Mouse (Mus musculus): ENCODE data around the gene Znhit2. TPM values are rescaled to one million over a fixed set of nuclear protein-coding genes. Genes with fewer than 3 reads are reported as not detected.

Znhit2 gene
- polyA plus RNA-seq (2012; rRNA removed): 31.1 and 33.9 TPM in 2 replicates

DNA sequence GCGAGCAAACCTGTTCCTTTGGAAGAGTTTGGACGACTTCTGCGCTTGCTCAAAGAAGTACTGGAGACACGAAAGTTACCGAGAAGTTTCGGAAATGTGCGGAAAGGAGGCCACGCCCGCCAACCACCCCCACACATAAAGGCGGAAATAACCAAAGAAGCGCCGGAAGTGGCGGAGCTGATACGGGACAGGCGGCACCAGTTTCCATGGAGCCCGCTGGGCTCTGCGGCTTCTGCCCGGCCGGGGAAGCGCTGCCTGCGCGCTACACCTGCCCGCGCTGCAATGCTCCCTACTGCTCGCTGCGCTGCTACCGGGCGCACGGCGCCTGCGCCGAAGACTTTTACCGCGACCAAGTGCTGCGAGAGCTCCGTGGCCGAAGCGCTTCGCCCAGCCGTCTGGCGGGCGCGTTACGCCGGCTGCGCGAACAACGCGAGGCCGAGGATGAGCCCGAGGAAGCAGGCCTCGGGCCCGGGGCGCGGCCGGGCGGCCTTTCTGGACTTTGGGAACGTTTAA lies at the start of gene Znhit2:
TSS of gene Znhit2 (plus strand) at position 172 of the 513 bp plus-strand sequence.

DNA sequence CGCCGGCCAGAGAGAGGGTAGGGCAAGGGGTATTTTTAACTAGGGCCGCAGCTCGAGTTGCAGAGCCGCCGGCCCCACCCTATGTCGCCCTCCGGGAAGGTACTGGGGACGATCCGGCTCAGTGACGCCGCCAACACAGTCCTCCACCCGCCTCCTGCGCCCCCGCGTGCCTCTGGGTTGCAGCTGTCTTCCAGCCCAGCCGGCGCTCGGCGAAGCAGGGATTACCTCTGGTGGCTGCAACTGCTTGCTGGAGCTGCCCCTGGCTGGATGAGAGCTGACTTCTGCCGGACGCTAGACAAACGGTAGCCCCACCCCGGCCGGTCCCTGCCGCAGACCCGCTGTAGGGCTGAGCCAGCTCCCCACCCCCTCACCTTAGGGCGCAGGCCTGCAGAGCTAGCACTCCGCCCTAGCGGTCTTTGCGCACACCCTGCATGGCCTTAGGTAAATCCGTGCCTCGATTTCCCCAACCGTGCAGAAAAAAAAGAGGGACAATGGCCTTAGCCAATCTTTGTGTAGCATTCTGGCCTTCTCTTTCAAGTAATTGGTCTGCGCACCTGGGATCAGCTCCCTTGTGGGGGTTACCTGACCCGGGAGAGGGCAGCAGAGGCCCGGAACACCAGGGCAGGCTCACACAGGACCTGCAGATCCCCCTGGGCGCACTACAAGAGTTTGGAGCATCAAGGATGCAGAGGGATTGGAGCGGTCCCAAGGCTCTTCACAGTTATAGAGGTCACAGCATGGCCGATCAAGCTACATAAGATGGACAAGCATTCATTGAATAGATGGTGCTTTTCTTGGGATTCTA lies 45.3 kb upstream of the Znhit2 start, which contains the start of gene Capn1:
TSS of gene Capn1 (minus strand) at position 387 of the 805 bp plus-strand sequence.

DNA sequence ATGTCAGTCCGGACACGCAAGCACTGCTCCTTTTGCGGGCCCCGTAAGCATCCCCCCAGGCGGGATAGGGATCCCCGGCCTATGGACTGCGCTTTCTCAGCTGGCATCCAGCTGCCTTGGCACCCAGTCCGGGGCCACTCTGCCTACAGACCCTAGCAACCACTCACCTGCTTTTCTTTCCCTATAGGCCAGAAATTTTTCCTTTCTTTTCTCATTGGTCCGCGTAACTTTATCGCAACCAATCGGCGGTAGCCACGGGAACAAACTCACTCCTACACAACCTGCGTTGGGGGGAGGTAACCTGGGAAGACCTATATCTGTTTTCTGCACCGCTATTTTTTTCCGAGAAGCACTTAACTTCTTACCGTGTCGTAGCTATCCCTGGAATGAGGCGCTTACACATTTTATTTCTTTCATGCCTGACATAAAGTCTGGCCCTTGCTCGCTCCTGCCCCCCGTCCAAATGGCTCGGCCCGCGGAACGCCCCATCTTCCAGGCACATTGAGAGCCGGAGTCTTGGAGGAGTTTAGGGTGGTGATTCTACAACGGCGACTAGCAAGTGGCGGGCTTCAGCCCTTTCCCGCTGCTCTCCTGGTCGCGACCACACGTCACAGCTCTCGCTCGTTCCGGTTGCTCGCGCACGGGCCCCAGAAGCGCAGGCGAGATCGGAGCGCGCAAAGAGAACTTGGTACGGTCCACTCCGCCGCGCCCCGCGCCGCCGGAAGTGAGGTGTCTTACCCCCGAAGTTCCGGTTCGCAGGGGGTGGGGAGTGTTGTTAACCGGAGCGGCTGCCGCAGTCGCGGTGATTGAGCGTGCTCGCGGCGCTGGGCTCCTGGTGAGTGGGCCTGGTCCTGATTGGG lies 14.5 kb upstream of the Znhit2 start, which contains the start of gene Syvn1:
TSS of gene Syvn1 (plus strand) at position 283 of the 860 bp plus-strand sequence.

DNA sequence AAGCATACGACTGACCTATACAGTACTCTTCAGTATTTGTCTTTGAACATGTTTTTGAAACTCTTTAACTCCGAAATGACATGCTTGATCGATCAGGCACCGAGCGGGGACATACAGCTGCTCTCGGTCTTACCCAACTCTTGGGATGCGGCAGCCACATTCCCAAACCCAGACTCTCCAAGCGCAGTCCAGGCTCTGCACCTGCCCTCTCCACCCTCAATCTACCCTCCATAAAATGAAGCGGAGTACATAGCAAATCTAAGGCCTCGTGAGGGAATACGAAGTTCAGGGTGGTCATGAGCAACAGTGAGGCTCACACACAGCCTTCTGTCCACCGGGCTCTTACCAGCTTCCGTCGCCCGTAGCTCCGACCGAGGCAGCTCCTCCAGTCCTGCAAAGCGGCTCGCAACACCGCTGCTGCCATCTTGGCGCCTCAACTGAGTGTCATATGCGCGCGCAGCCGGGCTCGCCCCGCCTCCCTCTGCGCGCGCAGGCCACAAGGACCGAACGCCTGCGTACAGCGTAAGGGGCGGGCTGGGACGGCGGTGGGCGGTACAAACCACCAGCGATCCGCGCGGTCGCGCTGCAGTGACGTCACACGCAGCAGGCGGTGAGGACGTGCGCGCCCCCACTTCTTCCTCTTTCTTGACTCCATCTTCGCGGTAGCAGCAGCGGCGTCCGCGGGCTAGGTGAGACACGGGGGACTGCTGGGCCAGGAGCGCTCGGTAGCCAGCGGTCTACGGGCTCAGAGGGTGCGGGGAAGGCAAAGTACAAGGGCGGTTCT lies 3.5 kb upstream of the Znhit2 start, which contains the start of the genes Mrpl49 and Fau:
TSS of gene Mrpl49 (minus strand) at position 473 of the 784 bp plus-strand sequence.
TSS of gene Fau (plus strand) at position 532 of the 784 bp plus-strand sequence.

DNA sequence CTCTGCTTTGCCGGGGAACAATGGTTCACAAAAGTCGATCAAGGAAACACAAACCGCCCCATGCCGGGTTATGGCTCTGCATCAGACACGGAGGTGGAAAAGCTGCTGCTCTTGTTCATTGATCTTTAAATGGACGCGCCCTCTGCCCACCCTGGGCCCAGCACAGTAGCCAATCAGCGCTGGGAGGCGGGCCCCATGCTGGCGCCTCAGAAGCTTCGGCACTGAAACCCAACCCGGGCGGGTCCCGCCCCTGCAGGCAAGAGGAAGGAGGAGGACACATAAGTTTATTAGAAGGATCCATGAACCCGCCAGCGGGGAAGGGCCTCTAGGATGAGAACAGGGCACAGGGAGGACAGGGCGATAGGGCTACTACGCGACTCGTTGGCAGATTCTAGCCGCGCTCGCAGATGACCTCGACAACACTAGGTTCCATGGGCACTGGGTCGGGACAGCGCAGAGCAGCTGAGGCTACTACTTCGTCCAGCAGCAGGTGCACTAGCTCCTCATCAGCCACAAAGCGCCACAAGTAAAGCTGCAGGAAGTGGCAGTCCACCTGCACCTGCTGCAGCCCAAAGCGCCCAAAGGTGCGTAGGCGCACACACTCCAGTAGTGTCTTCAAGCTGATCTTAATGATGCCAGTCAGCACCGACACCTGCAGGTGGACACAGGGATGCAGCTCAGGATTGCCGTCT lies 6.9 kb downstream of the Znhit2 start, which contains the start of gene Tm7sf2:
TSS of gene Tm7sf2 (minus strand) at position 650 of the 692 bp plus-strand sequence.

DNA sequence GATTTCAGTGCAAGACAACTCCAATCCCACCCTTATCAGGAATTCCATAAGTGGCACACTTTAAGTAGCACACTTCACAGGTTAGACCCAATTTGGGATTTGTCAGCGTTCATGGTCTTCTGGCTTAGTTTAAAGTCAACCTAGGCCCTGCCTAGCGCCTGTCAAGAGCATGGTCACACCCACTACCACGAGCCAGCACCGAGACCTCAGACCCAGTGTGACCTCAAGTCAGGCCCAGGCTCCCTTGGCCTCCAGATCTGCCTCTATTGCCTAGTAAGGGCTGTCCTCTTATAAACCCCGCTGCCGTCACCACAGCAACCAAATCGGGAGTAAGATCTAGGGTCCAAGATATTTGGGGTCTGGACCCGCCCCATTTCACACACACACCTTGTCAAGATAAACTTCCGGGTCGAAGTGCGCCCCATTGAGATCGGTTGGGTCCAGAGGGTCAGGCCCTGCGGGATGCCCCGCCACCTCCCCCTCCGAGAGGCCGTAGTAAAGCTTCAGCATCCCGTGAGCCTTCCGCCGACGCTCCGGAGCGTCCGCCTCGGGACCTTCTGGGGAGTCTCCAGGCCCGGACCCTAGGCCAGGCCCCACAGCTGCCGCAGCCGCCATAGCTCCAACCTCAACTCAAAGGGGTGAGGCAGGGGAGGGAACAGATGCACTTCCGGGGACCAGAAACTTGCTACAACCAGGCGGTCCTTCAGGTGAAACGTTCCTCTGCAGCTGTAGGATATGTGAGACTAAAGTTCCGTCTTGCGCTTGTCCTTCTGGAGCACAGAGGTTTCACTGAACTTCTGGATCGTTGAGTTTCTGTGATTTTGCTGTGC lies 15.8 kb downstream of the Znhit2 start, which contains the start of gene Vps51:
TSS of gene Vps51 (minus strand) at position 668 of the 830 bp plus-strand sequence.

DNA sequence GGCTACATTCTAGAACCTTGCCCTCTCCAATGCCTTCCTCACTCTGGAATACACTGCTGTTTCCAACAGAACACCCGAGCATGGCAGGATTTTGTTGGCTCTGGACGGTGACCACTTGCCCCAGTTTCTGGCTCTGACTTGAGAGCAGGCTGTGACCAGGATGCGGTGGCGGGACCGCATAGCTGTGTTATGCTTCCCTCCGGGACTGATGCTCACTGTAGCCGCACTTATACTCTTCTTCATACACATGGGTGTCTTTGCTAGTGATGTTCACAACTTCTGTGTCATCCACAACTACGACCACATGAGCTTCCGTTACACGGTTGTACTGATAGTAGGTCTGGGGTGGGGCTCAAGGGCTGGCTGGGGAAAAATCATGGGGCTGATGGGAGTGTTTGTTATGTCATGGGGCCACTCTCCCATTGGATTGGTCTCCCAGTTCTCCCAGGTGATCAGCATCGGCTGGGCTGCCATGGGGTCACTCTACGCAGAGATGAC lies 19.0 kb downstream of the Znhit2 start, which contains the start of gene Tmem262:
TSS of gene Tmem262 (plus strand) at position 51 of the 498 bp plus-strand sequence.

DNA sequence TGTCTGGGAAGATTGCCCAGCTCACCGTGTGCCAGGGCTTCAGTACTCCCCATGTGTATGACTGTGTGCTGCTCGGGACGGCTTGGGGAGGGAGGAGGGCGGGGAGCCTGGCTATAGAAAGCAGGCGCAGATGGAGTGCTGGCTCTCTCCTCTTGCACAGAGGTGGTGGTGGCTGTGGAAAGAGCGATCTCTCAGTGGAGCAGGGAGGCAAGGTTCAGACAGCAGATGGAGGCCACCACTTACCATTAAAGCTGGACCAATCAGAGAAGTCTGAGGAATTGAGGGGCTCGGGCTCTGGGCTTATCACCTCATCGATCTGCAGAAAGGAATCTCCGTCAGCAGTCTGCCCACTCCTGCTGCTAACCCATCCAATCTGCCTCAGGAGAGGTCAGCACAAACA lies 21.2 kb downstream of the Znhit2 start, which contains the start of gene Gm28374:
TSS of gene Gm28374 (minus strand) at position 101 of the 400 bp plus-strand sequence.

DNA sequence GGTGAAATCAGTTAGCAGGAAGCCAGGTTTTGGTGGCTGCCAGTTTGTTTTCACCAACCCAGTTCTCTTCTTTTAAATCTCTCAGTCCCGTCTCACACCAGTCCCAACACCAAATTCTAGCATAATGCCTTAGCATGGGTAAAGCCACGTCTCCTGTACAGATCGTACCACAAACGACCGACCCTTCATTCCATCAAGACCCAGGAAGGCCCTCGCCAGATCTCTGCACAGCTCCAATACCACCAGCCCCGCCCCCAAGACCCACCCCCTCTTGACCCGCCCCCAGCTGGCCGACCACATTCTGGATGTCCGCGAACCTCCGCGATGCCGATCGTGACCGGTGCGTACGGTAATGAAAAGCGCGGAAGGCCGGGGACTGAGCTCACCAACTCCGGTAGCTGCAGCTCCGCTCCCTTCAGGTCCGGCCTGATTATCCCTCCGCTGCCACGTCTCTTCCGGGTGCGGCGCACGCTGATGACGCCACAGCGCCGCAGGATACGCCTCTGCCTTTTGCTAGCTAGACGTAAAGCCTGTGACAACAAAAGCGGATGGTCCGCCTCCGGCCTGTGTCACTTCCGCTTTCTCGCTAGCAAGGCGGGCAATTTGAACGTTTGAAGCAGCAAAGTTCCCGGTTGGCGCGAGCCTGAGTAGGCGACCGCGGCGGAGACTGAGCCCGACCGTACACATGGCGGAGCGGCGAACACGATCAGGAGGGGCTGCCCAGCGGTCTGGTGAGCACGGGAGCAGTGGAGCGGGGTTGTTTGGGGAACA lies 23.7 kb downstream of the Znhit2 start, which contains the start of the genes Zfpl1 and Cdca5:
TSS of gene Zfpl1 (minus strand) at position 479 of the 771 bp plus-strand sequence.
TSS of gene Cdca5 (plus strand) at position 506 of the 771 bp plus-strand sequence.

DNA sequence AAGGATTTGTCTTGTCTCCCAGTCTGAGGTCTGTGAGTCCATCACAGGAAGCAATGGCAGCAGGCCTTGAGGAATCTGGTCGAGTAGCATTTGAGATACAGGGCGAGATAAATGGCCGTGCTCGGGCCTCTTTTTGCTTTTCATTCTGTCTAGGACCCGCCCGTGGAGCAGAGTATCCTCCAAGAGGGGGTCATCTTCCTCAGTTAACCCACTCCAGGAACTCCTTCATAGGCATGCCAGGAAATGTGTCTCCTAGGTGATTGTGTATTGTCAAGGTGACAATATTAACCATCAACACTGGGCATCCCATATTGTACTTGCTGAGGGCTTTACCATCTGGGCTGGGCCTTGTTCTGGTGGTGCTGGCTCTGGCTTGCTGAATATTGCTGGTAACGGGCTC lies 33.1 kb downstream of the Znhit2 start, which contains the start of gene AC131692.1:
TSS of gene AC131692.1 (plus strand) at position 301 of the 400 bp plus-strand sequence.

DNA sequence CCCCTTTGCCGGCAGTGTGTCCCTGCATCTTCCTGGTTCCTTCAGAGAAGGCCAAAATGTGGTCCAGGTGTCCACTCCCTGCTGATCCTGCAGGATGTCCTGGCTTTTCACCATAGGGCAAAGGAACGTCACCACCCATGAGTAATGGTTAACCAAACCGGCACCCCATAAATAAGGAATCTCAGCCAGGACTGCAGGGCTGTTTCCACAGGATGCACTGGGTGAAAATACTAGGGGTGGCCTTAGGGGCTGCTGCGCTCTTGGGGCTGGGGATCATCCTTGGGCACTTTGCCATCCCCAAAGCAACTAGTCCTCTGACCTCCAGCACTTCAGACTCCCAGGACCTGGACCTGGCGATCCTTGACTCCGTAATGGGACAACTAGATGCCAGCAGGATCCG lies 44.6 kb downstream of the Znhit2 start, which contains the start of gene Naaladl1:
TSS of gene Naaladl1 (plus strand) at position 197 of the 400 bp plus-strand sequence.

Other genes starting within 250 kb of the Znhit2 start
- gene Frmd8, start 185.9 kb upstream of the Znhit2 start, polyA plus RNA-seq (2012; rRNA removed): 16.1 and 16.6 TPM in 2 replicates
- 3.5 and 4.1 TPM in 2 replicates for gene Slc25a45, start 183.4 kb upstream of the Znhit2 start, polyA plus RNA-seq (2012; rRNA removed)
- gene Tigd3, start 167.0 kb upstream of the Znhit2 start, polyA plus RNA-seq (2012; rRNA removed): 13.9 and 15.5 TPM in 2 replicates
- gene Dpf2, start 148.2 kb upstream of the Znhit2 start, polyA plus RNA-seq (2012; rRNA removed): 193 and 198 TPM in 2 replicates
- gene Cdc42ep2, start 136.4 kb upstream of the Znhit2 start, polyA plus RNA-seq (2012; rRNA removed): 9.7 and 12.1 TPM in 2 replicates
- 50.1 and 52.4 TPM in 2 replicates for gene Pola2, start 97.0 kb upstream of the Znhit2 start, polyA plus RNA-seq (2012; rRNA removed)
- not detected in 2 replicates for gene Slc22a20, start 75.0 kb upstream of the Znhit2 start, polyA plus RNA-seq (2012; rRNA removed)
- 5.1 and 9.9 TPM in 2 replicates for gene Capn1, start 45.3 kb upstream of the Znhit2 start, polyA plus RNA-seq (2012; rRNA removed)
- gene Syvn1, start 14.6 kb upstream of the Znhit2 start, polyA plus RNA-seq (2012; rRNA removed): 28.2 and 37.9 TPM in 2 replicates
- 52.3 and 53.8 TPM in 2 replicates for gene Mrpl49, start 3.4 kb upstream of the Znhit2 start, polyA plus RNA-seq (2012; rRNA removed)
- gene Fau, start 3.3 kb upstream of the Znhit2 start, polyA plus RNA-seq (2012; rRNA removed): 1,336 and 1,386 TPM in 2 replicates
- 79.3 and 81.1 TPM in 2 replicates for gene Tm7sf2, start 7.2 kb downstream of the Znhit2 start, polyA plus RNA-seq (2012; rRNA removed)
- gene Vps51, start 16.0 kb downstream of the Znhit2 start, polyA plus RNA-seq (2012; rRNA removed): 101 and 102 TPM in 2 replicates
- not detected in 2 replicates for gene Tmem262, start 18.8 kb downstream of the Znhit2 start, polyA plus RNA-seq (2012; rRNA removed)
- gene Gm28374, start 21.1 kb downstream of the Znhit2 start, polyA plus RNA-seq (2012; rRNA removed): 2.3 and 2.7 TPM in 2 replicates
- 99.9 and 111 TPM in 2 replicates for gene Zfpl1, start 23.8 kb downstream of the Znhit2 start, polyA plus RNA-seq (2012; rRNA removed)
- gene Cdca5, start 23.8 kb downstream of the Znhit2 start, polyA plus RNA-seq (2012; rRNA removed): 13.7 and 19.6 TPM in 2 replicates
- gene AC131692.1, start 33.2 kb downstream of the Znhit2 start, polyA plus RNA-seq (2012; rRNA removed): 0.29 and 0.48 TPM in 2 replicates
- 1.8 and 1.9 TPM in 2 replicates for gene Naaladl1, start 44.6 kb downstream of the Znhit2 start, polyA plus RNA-seq (2012; rRNA removed)
- 45.8 and 47.4 TPM in 2 replicates for gene Sac3d1, start 57.5 kb downstream of the Znhit2 start, polyA plus RNA-seq (2012; rRNA removed)
- gene Snx15, start 67.1 kb downstream of the Znhit2 start, polyA plus RNA-seq (2012; rRNA removed): 47.2 and 51.4 TPM in 2 replicates
- gene Batf2, start 79.8 kb downstream of the Znhit2 start, polyA plus RNA-seq (2012; rRNA removed): 0.34 and 0.48 TPM in 2 replicates
- gene Arl2, start 80.4 kb downstream of the Znhit2 start, polyA plus RNA-seq (2012; rRNA removed): 99.8 and 109 TPM in 2 replicates
- 0.09 TPM in 1 of 2 replicates, not detected in the other for gene Majin, start 123.2 kb downstream of the Znhit2 start, polyA plus RNA-seq (2012; rRNA removed)
- 0.14 and 1.1 TPM in 2 replicates for gene Gpha2, start 165.2 kb downstream of the Znhit2 start, polyA plus RNA-seq (2012; rRNA removed)
- gene Ppp2r5b, start 174.7 kb downstream of the Znhit2 start, polyA plus RNA-seq (2012; rRNA removed): 99.3 and 99.9 TPM in 2 replicates
- 19.9 and 22.5 TPM in 2 replicates for gene Atg2a, start 180.5 kb downstream of the Znhit2 start, polyA plus RNA-seq (2012; rRNA removed)
- gene Ehd1, start 215.5 kb downstream of the Znhit2 start, polyA plus RNA-seq (2012; rRNA removed): 175 and 205 TPM in 2 replicates
- gene Cdc42bpg, start 245.3 kb downstream of the Znhit2 start, polyA plus RNA-seq (2012; rRNA removed): 5.2 and 8.1 TPM in 2 replicates

Measured in central nervous system, embryonic 14 days (tissue).